Mouse (Mus musculus): ENCODE measurements at regions not wholly inside any gene's neighbourhood (a gene's known extent, or its start where the extent isn't known, plus 50 kb on each side); places are given as distances from the start of the nearest gene placed in this dataset.

GRCm38 (mm10) chr3:66398214-66399150 lies 101.8 kb upstream of the Veph1 start:
- Histone ChIP-seq H3K27me3 (replicated peaks; ENCODE audit: control insufficient read depth, insufficient read depth, low read length) (no peaks in the 10 kb centered on the region), H3K4me1 (replicated peaks; ENCODE audit: control insufficient read depth, insufficient read depth, low read length) (no peaks in the 10 kb centered on the region), H3K4me3 (ENCODE audit: low read depth, low read length) (no peak overlapping the region), H3K36me3 (ENCODE audit: control insufficient read depth, insufficient read depth, low read length) (no peaks in the 10 kb centered on the region), H3K27ac (ENCODE audit: low read depth, low read length) (no peak overlapping the region), H3K4me2 (no peak overlapping the region), H3K9me3 (ENCODE audit: control insufficient read depth, low read length) (no peaks in the 10 kb centered on the region), H3K9ac (ENCODE audit: low read depth, low read length) (no peak overlapping the region)
- ATAC-seq (replicated peaks; ENCODE audit: low FRiP score) (no peak), DNase-seq (ENCODE audit: low spot score) (no peak)
- WGBS: 55% methylated on average over 12 of the region's 12 CpGs

DNA sequence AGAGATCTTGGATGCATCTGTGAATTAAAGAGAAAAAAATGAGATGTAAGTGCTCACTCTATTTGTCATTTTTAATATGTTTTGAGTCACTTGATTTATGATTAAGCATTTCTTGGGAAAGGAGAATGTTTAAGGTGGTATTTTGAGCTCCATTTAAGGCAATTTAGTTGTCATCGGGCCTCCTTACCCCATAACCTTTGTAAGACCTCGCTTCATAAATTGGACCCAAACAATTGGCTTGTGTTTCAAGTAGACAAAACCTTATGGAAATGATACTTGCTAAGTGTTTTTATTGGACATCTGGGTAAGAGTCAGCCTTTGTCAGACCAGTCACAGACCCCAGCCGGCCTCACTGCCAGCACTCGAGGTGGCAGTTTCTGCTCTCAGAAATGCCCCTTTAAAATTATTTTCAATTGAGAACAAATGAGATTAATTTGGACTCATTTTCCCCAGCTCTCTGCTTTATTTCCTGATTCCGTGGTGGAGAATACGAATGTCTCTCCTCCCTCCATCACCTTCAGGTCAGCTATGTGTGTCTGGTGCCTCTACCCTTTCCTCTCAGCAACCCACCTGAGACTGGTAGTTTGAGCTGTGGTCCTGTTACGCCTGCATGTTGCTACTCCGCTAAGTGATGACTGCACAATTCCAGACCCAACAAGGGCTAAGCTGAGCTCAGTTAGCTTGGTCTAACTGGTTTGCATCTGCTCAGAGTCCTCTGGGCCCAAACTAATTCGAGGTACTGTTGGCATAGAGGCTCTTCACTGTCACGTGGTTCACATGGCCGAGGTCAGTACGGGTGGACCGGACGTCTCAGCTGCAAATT lies 78.7 kb upstream of the Veph1 start:
- H3K4me2 ChIP-seq: no peak overlapping the region
- no peaks in the 10 kb centered on the region for H3K36me3 ChIP-seq (ENCODE audit: control insufficient read depth, insufficient read depth, low read length)
- H3K9me3 ChIP-seq (ENCODE audit: control insufficient read depth, low read length): no peaks in the 10 kb centered on the region
- no peaks in the 10 kb centered on the region for H3K4me1 ChIP-seq (replicated peaks; ENCODE audit: control insufficient read depth, insufficient read depth, low read length)
- WGBS: 76% methylated on average over 14 of the region's 14 CpGs
- ATAC-seq (replicated peaks; ENCODE audit: low FRiP score): no peak
- H3K4me3 ChIP-seq (ENCODE audit: low read depth, low read length): no peak overlapping the region
- H3K27me3 ChIP-seq (replicated peaks; ENCODE audit: control insufficient read depth, insufficient read depth, low read length): no peaks in the 10 kb centered on the region
- H3K27ac ChIP-seq (ENCODE audit: low read depth, low read length): no peak overlapping the region
- no peak for DNase-seq (ENCODE audit: low spot score)
- H3K9ac ChIP-seq (ENCODE audit: low read depth, low read length): no peak overlapping the region

GRCm38 (mm10) chr3:66374603-66375002 lies 78.0 kb upstream of the Veph1 start:
- no peaks in the 10 kb centered on the region for H3K4me1 ChIP-seq (replicated peaks; ENCODE audit: control insufficient read depth, insufficient read depth, low read length)
- H3K27me3 ChIP-seq (replicated peaks; ENCODE audit: control insufficient read depth, insufficient read depth, low read length): no peaks in the 10 kb centered on the region
- H3K9ac ChIP-seq (ENCODE audit: low read depth, low read length): no peak overlapping the region
- ATAC-seq (replicated peaks; ENCODE audit: low FRiP score): no peak
- no peaks in the 10 kb centered on the region for H3K9me3 ChIP-seq (ENCODE audit: control insufficient read depth, low read length)
- no peak overlapping the region for H3K4me2 ChIP-seq
- H3K36me3 ChIP-seq (ENCODE audit: control insufficient read depth, insufficient read depth, low read length): no peaks in the 10 kb centered on the region
- no peak overlapping the region for H3K27ac ChIP-seq (ENCODE audit: low read depth, low read length)
- no peak for DNase-seq (ENCODE audit: low spot score)
- no peak overlapping the region for H3K4me3 ChIP-seq (ENCODE audit: low read depth, low read length)
- WGBS: 83% methylated on average over 4 of the region's 4 CpGs

- DNase-seq (ENCODE audit: low spot score) (no peak), ATAC-seq (replicated peaks; ENCODE audit: low FRiP score) (no peak)
- no peak overlapping the region for H3K27ac ChIP-seq (ENCODE audit: low read depth, low read length)
- no peak overlapping the region for H3K4me2 ChIP-seq
- no peak overlapping the region for H3K4me3 ChIP-seq (ENCODE audit: low read depth, low read length)
- no peaks in the 10 kb centered on the region for H3K27me3 ChIP-seq (replicated peaks; ENCODE audit: control insufficient read depth, insufficient read depth, low read length)
- no peaks in the 10 kb centered on the region for H3K9me3 ChIP-seq (ENCODE audit: control insufficient read depth, low read length)
- H3K36me3 ChIP-seq (ENCODE audit: control insufficient read depth, insufficient read depth, low read length): no peaks in the 10 kb centered on the region
- H3K9ac ChIP-seq (ENCODE audit: low read depth, low read length): no peak overlapping the region
- H3K4me1 ChIP-seq (replicated peaks; ENCODE audit: control insufficient read depth, insufficient read depth, low read length): no peaks in the 10 kb centered on the region
- 72% methylated on average over 8 of the region's 8 CpGs for WGBS
These were observed 77.4 kb upstream of the Veph1 start for GRCm38 (mm10) chr3:66373807-66374575.
